Mouse (Mus musculus) v-Abl transformed pro-B cells (cell line): ENCODE results near the gene Hhex.

Experiments used
- in situ Hi-C, 2 experiments: fragments of 400-800 bp; cut with MboI; formaldehyde crosslinking; loops; one replicate each; pipeline ENCODE4 v1.15.1; 2025; ENCODE audit not compliant: unreplicated experiment in 2 of 2

Hhex gene

DNA sequence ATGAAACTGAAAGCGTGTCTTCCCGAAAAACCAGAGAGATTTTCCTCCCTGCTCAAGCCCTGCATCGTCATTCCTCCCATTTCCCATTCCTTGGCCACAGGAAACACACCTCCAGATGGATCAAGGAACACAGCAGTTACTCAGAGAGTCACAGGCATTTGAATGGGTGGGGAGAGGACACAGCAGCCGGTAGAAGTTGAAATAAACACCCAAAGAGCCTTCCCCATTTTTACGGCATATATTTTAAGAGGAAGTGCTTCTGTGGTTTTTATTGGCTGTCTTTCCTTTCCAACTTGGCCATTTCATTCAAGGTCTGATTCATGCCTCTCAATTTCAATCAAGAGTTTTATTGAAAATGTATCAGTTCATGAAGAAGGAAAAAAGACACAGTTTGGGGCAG lies 13.6 kb downstream of the Hhex start:
- in situ Hi-C loops = no loop called here

DNA sequence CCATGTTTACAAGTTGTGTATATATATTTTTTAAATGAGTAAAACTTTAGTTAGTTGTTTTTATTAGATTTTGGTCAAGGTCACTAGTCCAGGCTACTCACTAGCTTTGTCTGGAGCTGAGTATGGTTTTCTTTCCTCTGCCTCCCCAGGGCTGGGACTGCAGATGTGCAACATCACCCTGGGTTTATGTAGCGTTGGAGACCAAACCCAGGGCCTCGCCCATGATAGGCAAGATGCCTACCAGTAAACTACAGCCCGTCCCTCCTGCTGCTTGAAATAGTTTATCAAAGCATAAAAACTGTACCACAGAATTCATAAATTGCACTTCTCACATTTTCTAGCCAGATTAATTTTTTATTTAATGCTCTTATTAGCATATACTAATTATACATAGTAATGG lies 14.6 kb downstream of the Hhex start:
- in situ Hi-C loops = no loop called here

- in situ Hi-C loops = no loop called here
These were observed 20.9 kb downstream of the Hhex start for GRCm38 (mm10) chr19:37455528-37455927.

DNA sequence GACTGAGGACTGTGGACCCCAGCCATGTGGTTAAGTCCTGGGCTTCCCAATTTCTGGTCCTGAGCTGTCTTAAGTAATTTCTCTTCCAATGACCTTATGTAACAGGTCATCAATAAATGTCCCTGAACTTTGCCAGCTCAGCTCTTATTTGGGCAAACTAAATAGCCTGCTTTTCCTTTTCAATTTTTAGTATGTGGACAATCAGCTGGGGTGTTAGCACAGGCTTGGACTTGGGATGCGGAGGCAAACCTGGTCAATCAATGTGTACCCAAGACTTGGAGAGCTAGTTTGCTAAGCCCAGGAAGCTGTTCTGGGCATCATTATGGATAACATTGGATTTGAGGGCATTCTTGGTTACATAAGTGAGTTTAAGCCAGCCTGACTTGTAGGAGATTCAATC lies 21.4 kb downstream of the Hhex start:
- in situ Hi-C loops = no loop called here

GRCm38 (mm10) chr19:37458013-37458412 lies 23.4 kb downstream of the Hhex start:
- in situ Hi-C loops = no loop called here

DNA sequence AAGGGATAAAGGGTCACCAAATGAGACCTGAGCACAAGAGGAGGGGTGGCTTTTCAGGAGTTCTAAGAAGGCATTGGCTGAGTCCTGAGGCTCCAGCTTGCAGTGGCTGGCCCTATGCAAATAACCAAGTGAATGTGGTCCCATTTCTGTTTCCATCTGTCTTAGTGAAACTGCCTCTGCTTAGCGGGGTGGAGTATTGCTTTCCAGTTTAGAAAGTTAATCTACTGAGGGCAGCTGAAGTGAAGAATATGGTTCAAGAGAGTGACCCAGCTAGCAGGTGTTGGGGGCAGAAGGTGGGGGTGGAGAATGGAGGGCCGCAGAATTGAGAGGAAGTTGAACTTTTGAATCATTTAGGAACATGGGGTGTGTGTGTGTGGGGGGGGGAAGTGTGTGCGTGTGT lies 31.8 kb downstream of the Hhex start:
- in situ Hi-C loops = no loop called here

DNA sequence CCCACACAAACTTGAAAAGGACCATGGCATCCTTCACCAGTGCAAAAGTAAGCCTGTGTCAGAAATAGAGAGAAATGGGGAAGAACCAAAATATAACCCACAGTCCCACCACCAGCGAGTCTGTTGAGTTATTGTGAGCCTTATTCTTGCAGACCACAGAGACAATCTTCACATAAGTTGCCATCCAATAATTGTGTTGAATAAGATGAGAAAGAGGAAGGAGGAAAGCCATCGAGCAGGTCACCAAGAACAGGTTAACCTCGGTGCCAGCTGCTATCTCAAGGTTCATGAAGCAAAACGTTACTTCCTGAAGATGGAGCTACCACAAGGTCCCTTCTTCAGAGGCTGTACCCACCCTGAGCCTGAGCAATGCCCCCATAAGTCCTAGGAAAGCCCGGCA lies 32.4 kb downstream of the Hhex start:
- in situ Hi-C loops = no loop called here

DNA sequence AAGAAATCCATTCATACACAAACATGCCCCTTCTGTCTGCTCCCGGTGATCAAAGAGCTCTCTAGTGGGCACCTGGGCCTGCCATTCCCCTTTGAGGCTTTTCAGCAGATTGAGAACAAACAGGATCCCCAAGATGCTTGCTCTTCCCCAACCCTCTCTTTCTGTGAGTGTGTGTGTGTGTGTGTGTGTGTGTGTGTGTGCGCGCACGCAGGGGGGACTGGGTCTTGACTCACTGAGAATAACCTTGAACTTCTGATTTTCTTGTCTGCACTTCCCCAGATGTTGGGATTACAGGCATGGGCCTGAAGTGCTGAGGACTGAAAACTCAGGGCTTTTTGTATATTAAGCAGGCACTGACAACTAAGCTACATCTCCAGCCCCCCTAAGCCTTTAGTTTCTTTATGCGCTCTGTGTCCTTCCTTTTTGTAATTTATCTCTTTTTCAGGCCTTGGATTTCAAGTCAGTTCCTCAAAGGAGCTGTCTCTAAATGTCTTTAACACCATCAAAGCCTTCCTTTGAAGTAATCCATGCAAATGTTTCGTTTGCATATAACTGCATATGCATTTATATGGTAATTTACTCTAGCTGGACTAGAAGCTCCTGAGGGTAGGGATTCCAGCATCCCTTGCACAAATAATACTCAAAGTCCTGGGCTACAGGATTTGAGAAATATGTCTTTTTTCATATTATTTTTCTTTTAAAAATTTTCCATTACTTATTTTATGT lies 34.4 kb downstream of the Hhex start:
- in situ Hi-C loops = no loop called here

- in situ Hi-C loops = no loop called here
These were observed 37.1 kb downstream of the Hhex start for GRCm38 (mm10) chr19:37471680-37472079.

DNA sequence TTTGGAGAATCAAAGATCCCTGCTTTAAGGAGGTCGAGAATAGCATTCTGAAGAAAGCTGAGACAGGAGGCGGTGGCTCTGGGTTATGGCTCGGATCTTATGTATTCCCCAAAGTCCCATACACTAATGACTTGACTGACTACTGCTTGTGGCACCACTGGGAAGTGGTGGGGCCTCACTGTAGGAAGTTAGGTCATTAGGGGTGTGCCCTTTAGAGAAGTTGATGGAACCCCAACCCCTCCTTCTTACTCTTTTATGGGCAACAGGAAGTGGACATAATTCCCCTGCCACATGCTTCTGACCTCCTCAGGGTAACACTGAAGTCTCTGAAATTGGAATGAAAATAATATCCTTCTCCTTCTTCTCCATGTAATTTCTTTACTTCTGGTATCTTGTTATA lies 38.0 kb downstream of the Hhex start:
- in situ Hi-C loops = no loop called here

DNA sequence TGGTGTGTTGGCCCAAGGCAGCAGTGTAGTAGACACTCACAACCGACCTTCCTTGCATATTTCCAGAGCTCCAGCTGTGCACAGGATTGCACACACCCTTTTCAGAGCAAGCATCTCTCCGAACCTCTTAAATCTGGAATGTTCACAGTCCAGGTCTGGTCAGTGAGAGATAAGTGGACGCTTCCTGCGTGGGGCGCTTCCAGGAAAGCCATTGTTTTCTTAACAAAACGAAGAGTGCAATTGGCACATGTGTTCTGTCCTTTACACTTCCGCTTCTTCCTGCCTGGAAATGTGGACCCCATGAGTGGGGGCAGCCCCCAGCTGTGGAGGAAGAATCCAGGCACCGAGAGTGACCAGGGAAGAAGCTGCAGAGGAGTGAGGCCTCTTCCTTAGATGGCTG lies 47.1 kb downstream of the Hhex start:
- in situ Hi-C loops = no loop called here

GRCm38 (mm10) chr19:37482556-37483187 lies 48.1 kb downstream of the Hhex start:
- in situ Hi-C loops = no loop called here

GRCm38 (mm10) chr19:37484787-37485186 lies 50.2 kb downstream of the Hhex start:
- in situ Hi-C loops = no loop called here

GRCm38 (mm10) chr19:37486801-37487200 lies 52.2 kb downstream of the Hhex start:
- in situ Hi-C loops = no loop called here

DNA sequence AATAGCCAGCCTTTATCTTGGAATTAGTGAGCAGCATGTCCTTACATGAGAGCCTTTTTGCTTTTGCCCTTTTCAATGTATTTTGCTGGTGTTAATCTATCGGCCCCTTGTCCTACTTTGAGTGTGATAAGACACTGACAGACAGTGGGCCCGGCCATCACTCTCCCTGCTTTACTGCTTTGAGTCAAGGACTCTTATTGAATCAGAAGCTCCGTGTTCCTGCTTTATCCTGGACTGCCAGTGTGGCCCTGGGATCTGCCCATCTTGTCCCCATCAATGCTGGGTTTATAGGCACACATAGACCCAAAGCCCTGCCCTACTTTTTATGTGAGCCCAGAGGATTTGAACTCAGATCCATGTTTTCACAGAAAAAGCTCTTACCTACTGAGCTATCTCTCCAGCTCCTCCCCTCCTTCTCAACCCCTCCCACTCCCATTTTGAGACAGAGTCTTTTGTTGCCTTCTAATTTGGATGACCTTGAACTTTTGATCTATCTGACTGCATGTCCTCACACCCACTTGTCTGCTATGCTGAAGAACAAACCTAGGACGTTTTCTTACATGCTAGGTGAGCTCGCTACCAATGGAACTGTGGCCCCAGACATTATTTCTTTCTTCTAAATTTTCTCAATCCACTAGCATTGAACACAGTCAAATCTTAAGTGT lies 53.3 kb downstream of the Hhex start:
- in situ Hi-C loops = no loop called here

GRCm38 (mm10) chr19:37488608-37489262 lies 54.1 kb downstream of the Hhex start:
- in situ Hi-C loops = no loop called here
